Mouse (Mus musculus) telencephalon, adult 2 months (tissue): Measurements from ENCODE around the gene Slc25a40.

Experiments
- DNase-seq: peaks from one replicate; pipeline ENCODE4 v3.0.0-alpha.2; 2011; ENCODE audit warnings: low read depth, low spot score

Slc25a40 gene

DNA sequence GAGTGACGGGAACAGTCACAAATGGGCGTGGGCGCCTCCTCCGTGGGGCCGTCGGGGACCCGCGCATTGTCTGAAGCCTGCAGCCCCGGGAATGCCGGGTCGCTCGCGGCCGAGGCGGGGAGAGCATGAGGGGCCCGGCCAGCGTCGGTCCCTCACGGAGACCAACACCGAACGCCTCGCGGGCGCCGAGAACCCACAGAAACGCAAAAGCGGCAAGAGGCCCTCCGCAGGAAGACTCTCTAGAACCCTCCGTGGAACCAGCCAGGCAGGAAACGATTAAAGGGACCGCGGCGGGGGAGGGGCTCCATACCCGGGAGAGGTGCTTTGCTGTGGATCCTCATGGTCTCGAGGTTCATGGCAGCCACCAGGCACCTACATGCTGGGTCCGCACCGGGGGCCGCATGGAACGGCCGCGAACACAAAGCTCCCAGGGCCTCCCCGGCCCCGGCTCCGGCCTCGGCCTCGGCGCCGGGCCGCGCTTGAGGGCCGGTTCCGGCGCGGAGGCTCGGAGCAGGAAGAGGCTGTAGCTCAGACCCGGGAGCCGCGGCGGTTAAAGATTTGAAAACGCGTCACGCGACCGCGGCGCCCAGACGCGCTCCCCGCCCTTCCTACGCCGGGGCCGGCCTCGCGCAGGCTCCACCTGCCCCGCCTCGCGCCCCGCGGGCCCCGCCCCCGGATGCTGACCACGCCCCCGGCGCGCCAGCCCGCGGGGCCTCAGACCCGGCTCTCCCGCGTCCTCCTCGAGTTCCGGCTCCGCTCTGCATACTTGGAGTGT lies at the start of gene Slc25a40, which contains the start of gene Dbf4:
Gene Slc25a40, plus strand, starts transcription at position 694 of the 775 bp plus-strand sequence.
Gene Dbf4, minus strand, starts transcription at position 560 of the 775 bp plus-strand sequence.
- DNase-seq = peak; percentile 48

DNA sequence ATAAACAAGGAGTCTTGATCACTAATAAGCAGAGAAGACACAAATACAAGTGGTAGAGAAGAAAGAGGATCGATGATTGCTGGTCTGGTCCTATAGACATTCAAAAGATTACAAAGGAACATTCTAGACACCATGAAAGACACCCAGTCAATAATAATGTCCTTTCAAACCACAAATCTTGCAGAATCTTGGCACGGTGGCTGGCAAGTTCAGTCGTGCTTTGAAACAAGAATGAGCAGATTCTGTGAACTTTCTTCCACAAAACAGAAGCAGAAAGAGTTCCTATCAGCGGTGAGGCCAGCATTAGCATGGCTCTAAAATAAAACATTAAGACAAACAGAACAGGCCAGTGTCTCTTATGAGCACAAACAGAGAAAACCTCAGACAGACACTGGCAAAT lies 49.2 kb upstream of the Slc25a40 start:
- no peak for DNase-seq

DNA sequence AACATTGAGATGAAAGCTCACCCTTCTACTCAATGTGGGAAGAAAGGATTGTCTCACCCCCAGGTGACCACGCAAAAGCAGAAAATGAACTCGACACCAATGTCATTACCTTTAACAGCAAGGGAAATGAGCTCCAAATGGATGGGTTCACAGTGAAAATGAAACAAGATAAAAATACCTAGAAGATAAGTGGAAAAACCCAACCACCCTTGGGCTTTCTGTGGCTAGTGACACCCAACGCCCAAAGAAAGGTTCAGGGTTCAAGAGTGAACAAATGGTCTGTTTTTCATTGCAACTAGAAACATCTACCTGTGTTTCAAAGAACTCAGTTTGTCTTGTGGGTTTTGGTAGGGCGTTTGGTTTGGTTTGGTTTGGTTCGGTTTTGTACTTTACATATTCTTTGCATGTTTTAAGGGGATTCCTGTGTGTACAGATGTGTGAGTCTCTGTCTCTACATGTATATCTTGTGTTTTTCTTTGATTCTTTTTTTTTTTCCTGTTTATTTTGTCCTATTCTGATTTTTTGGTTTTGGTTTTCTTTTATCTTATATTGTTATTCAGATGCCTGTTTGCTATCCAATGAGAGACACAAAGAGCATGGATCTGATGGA lies 48.2 kb upstream of the Slc25a40 start:
- no peak for DNase-seq

DNA sequence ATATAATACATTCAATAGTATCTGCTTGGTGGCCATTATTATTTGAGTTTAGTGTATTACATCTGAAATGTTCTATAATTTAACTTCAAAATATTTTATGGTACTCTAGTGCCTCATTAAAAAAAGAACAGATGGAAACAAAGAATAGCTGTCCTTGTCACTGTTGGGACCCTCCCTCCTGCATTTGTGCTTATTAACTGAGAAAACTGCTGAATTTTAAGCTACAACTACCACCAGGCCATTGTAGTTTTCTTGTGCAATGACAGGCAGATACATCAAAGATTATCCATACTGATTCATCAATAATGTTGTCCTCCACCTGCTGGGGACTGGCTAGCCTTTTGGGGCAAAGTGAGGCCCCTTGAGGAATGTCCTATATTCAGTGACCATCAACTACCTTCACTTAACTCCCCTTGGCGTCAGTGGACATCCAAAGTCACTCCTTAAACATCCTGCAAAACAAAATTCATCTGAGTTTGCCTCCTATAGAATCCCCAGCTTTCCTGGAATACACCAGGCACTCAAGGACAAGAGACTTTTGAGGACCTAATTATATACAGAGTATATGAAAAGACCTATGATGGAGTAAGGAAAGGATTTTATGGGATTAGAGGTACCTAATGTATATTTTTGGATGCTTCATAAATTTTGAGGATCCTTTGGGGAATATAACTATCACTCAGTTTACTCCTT lies 28.6 kb upstream of the Slc25a40 start:
- no peak for DNase-seq

DNA sequence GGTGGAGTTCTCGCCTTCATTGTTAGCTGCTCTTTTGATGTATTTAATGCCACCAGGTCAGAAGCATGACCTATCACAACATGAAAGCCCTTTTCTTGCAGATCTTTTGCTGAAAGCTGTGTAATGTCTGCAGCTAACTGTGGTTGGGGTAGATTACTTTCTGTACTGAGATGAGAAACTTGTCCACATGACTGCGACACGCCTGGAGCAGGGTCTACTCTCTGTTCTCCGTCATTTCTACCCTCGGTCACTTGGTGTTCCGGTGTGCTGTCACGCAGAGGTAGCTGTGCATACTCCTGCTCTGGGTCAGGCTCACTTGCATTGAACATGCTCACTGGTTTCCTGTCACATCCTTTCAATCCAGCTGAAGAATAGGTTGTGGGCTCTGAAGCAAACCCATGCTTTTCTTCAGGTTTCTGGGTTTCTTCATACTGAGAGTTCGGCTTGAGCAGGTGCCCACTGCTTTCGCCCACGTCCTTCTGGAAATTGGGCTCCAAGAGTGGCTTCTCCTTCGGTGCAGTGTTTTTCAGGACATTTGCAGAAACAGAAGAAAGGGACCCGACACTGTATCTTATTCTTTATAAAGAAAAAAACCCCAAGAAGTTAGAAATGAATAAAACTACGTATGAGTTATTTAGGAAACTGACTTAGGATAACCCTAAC lies 24.9 kb upstream of the Slc25a40 start:
- DNase-seq = no peak

DNA sequence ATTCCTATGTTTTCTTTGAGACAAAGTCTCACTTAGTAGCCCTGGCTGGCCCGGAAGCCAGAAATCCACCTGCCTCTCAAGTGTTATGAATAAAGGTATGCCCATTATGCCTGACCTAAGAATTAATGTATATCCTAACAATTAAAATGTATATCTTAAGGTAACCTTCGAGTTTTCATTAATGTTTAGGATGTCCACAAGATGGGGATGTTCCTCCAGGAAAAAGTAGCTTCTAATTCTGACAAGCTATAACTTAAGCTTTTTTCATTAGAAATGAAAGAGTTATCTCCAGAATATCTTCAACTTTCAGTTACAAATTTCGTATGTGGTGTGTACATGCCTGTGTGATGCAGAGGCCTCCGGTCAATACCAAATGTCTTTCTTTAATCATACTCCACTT lies 13.9 kb upstream of the Slc25a40 start:
- DNase-seq = no peak

DNA sequence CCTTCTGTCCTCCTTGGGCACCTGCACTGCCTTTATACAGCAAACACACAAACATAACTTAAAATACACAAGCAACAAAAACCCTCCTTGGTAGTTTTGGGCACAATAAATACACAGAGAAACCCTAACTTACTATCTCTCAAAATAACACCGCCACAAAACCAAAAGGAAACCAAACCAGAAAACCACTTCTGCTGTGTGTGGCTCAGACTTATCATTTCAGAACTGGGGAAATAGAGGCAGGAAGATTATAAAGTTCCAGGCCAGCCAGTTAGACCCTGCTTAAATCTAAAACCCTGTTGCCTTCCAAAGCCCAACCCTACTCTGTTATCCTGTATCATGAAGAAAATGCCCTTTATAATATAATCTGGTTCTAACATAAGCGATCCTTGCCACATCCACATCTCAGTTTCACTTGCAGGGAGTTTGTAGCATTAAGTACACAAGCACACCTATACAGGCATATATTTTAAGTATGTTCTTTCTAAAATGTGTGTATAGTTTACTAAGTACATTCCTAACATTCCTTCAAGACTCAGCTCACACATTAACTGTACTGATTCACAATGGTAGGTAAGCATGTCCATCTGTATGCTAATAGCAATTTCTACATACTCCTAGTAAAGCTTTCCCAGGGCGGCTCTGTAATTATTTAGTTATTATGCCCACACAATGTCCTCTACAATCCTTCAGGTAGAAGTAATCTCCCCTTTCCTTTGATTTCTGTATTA lies 5.8 kb upstream of the Slc25a40 start:
- DNase-seq = no peak

DNA sequence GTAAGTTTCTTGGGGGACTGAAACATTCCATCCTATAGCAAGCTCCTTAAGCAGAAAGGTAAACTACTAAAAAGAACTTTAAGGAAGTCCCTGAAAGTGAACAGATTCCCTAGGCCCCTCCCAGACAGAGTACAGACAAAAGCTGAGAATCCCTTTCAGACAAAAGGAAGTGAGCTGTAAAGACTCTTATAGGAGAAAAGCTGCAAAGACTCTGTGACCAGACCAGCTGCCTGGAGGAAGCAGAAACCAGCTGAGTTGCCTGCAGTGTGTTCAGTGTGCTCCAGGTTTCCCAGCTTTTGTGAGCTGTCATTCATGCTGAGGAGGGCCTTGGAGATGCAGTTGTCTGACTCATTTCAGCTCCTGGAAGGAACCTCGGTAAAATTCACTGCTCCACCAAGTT lies 5.2 kb upstream of the Slc25a40 start:
- no peak for DNase-seq

DNA sequence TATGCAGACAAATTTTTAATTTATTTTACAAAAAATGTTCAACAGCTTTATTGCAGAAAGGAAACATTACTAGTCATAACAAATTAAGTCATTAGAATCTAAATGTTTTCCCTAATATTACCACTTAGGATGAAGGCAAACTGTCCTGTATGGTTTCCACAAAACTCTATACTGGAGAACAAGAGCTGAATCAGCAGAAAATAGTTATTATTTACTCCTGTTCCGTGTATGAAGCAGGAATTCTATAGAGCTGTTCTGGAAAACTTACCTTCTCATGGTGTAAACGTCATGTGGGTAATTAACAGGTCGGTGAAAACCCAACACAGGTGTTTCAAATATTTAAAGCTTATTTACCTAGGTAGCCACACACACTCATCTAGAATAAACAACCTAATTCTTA lies 1.2 kb upstream of the Slc25a40 start:
- DNase-seq = no peak

DNA sequence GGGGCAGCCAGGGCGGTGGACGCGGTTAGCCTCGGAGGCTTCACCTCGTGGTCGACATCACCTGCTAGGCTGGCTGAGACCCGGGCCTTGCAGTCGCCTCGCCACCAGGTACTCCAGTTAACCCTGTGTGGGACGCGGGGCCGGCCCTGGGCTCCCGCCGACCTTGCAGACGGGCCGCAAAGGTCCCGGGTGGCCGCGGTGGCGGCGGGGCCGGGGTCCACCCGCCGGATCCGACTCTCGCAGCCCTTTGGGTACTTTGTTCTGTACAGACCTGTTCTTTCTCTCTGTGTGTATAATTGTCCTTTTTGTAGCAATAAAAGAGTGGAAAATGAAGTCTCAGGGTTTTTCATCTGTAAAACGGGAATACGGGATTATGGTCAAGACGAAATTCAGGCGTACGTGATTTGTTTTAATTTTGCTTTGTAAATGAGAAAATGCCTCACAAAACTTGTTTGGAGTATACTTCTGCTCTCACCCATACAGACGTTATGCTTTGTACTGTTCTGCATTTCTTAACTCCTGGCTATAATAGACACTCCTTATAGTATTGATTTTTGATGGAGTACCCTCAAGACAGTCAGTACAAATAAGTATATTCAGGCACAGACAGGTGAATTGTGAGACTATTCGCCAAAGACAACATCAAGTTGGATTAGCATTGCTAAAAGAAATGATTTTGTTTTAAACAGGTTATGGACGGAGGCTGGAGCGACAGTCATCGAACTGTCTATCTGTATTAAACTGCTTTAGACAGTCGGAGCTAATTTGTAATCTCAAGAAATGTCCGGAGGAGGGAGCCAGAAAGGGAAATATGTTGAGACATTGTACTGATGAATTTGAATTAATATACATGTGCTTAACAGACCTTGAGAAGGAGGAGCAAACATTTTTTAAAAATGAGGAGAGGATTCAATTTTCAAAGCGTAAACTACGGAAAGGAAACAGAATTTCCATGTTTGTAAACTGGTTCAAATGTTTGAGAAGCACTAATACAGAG lies 580 bp downstream of the Slc25a40 start:
- no peak for DNase-seq

DNA sequence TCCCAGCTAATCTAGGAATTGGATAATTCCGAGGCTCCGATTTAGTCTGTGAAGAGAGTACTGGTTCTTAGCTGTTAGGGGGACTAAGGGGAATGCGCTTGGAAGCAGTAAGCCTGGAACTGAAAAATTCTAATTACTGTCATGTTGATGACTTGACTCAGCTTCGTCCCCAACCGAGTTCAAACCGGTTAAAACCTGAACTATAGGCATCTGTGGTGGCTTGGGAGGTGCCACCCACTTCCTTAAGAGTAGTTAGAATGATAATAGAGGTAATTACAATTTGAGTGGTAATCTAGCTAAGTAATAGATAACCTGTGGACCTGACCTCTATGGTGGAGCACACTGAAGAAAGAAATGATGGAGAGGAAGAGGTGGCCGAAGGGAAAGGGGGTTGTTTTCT lies 1.5 kb downstream of the Slc25a40 start:
- DNase-seq = no peak

DNA sequence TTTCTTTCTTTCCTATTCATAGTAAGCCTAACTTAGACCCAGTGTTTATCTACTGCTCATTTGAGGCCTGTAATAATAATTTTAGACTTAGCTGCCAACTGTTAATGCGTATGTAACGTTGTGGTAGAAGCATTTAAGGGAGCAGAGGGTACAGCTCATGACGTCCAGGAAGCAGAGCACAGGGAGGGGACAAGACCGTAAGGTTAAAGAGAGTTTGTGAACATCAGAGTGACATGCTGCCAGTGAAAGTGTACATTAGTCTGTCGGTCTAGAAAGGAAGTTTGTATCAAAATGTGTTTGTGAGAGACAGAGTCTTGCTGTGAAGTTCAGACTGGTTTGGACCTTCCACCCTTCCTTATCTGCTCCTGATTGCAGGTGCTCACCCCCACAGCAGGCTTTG lies 3.2 kb downstream of the Slc25a40 start:
- no peak for DNase-seq

DNA sequence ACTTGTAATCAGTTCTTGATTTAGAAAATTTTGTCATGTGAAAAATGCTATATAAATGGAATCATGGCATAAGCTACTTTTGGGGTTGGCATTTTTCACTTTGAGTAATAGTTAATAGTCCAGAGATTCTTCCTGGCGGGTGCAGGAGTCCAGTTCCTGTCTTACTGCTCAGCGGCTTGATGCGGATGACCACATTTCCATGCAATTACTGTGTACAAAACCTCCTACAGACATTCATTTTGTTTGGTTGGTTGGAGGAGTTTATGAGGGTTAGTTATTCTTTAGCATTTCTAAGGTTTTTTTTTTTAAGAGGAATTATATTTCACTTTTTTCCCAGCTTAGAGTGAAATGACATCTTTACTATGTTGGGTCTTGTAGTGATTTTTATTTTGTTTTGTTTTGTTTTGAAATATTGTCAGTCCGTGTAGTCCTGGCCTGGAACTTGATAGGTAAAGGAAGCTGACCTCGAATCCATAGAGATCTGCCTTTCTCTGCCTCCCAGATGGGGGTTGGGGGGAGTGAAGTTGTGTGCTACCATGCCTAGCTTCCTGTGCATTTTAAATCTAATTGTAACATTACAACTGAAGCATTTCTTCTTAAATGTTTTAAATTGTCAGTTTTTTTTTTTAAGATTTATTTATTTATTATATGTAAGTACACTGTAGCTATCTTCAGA lies 15.0 kb downstream of the Slc25a40 start:
- no peak for DNase-seq

DNA sequence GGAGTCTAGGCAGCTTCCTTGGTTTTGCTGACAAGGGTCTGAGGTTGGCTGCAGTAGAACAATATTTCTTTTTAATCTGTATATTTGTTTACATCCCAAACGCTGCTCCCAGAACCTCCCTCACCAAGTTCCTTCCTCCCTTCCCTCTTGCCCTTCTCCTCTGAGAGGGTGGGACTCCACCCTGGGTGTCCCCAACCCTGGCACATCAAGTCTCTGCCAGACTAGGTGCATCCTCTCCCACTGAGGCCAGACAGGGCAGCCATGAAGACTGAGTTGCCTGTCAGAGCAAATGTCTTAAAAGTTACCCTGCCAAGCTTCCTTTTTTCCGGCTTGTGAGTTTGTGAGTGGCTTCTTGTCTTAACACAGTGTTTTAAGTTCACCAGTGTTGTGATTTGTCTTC lies 16.4 kb downstream of the Slc25a40 start:
- DNase-seq = no peak

DNA sequence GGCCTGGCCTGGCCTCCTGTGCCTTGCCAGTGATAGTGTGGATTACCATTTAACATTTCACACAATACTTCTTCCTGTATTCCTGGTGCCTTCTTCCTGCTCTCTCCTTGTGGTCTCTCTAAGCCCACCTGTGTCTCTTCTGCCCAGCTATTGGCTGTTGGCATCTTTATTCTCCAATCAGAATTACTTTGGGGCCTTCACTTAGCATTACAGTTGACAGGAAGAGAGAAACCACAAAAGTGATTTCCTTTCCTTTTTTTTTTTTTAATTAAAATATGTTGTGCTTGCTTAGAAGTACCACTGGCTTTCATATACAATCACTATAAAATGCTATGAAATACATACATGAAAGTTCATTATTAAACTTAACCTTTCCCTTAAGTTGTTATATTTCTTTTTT lies 32.9 kb downstream of the Slc25a40 start:
- no peak for DNase-seq

DNA sequence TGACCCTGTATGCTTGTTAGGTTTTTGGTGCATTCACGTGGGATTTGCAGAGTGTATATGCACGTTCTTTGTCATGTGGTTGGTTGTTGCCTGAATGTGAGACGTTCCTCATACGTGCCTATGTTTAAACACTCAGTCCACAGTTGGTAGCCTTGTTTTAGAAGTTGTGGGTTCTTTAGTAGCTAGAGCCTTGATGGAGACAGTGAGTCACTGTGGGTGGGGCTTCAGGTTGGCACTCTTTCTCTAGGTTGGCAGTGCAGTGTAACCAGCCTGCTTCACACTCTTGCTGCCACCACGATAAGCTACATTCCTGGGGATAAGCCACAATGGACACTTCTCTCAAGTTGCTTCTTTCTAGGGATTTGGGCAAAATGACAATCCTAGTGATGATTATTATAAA lies 33.9 kb downstream of the Slc25a40 start:
- no peak for DNase-seq

DNA sequence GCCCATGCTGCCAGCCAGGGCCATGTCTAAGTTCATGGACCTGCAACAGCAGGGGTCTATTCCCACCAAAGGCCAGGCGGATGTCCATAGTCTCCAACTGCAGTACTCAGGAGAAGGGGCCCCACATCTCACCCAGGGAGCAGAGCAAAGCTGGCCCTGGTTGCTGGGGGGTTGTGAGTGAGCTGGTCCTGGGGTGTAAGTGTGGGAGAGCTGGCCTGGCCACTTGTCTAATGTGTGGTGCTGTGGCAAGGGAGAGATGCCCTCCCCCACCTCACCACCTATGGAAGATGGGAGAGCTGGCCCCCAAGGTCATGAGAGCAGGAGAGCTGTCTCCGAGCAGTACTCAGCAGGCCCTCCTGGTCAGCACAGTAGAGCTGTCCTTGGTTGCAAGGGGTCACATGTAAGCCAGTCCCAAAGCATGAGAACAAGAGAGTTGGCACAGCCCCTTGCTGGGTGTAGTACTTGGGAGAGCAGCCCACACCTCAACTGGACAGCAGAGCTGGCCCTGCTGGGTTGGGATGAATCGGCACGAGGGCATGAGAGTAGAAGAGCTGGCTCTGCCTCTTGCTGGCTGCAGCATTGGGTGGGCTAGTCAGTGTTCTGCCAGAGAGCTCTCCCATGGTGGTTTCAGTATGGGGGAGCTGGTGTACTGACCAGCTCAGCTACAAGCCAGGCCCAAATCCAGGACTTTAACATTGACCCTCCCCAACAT lies 65.5 kb downstream of the Slc25a40 start:
- no peak for DNase-seq

DNA sequence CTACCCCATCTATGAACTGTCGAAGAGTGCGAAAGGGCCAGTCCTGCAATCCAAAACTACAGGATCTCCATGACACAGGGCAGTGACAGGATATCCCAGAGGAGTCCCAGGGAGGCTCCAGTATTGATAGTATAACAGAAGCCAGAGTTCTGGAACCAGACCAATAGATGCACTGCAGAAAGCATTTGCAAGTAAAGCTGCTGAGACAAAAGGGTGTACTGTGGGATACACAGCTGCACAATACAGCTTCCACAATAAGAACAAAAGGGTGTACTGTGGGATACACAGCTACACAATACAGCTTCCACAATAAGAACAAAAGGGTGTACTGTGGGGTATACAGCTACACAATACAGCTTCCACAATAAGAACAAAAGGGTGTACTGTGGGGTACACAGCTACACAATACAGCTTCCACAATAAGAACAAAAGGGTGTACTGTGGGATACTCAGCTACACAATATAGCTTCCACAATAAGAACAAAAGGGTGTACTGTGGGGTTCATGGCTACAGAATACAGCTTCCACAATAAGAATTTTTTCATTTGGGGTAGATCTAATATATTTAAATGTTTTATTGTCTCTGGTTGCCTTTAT lies 66.1 kb downstream of the Slc25a40 start:
- DNase-seq = no peak
